In genomic region chr8:102651964-102652363, GRCm38 (mm10) we compare ENCODE assay signal across 28 mouse cellular contexts.
DNase-seq lines count a peak whose midpoint lies in the region; ATAC-seq and TF ChIP-seq lines count a peak whose summit lies in the region.
"Had no signal": no experiment of that assay in that cellular context is flagged by ENCODE, and none has a peak within 500 bp of the region (broad histone marks: within the 10 kb centered on the region; RNA-seq: fewer than 3 reads in every experiment).

No protein-coding gene starts in this region.

- H3K4me2 ChIP-seq in kidney, embryonic 14.5 days (replicated peaks; ENCODE audit: low read depth, low read length) = no peak overlapping the region
- H3K4me2 ChIP-seq: embryonic facial prominence, embryonic 13.5 days; embryonic facial prominence, embryonic 15.5 days; forebrain, embryonic 12.5 days had no signal

- intact Hi-C loops in left cerebral cortex, adult 2 months (cut with DNase I) = no loop called here
- intact Hi-C loops in left cerebral cortex, postnatal 14 days (cut with DNase I) = no loop called here
- intact Hi-C loops in gastrocnemius, adult 2 months (cut with DNase I) = no loop called here

- DNase-seq in left cerebral cortex, adult 2 months (ENCODE audit: extremely low spot score in 1 of 2, low spot score in 2 of 2) = no peak
- DNase-seq in left cerebral cortex, postnatal 14 days (ENCODE audit: low spot score in 2 of 2) = no peak
- DNase-seq in 416B (ENCODE audit: low read depth) = peak; percentile 47
- peak; percentile 10 for DNase-seq in MEL-GATA-1-ER (ENCODE audit: extremely low read depth, low read depth)
- DNase-seq in telencephalon, adult 2 months (ENCODE audit: low read depth, low spot score) = peak; percentile 38
- DNase-seq in gastrocnemius, adult 2 months = no peak
- DNase-seq: adrenal gland, adult 2 months; adrenal gland, postnatal 10 days; adrenal gland, postnatal 25 days; B cell, adult 2 months; cerebellum, adult 11 months; cerebellum, adult 18-20 months; cerebellum, adult 8-10 months; cerebellum, adult 9-11 months; cerebellum, postnatal 14 days; cerebellum, postnatal 36 days; embryo, embryonic 11 days had no signal

- peak overlapping the region; percentile 21 for H3K27ac ChIP-seq in left cerebral cortex, adult 2 months
- no peak overlapping the region for H3K27ac ChIP-seq in kidney, embryonic 14.5 days (ENCODE audit: low read depth, low read length)
- H3K27ac ChIP-seq in gastrocnemius, adult 2 months = no peak overlapping the region
- H3K27ac ChIP-seq: embryonic facial prominence, embryonic 13.5 days; embryonic facial prominence, embryonic 15.5 days; forebrain, embryonic 10.5 days; forebrain, embryonic 12.5 days had no signal

- no peaks in the 10 kb centered on the region for H3K9me3 ChIP-seq in kidney, embryonic 14.5 days (ENCODE audit: control insufficient read depth, low read length)
- H3K9me3 ChIP-seq: embryonic facial prominence, embryonic 13.5 days; embryonic facial prominence, embryonic 15.5 days; forebrain, embryonic 10.5 days; forebrain, embryonic 12.5 days; G1E had no signal

- no peak for TF ChIP-seq CTCF in left cerebral cortex, adult 2 months (IDR thresholded peaks at IDR 0.05)
- TF ChIP-seq CTCF in gastrocnemius, adult 2 months (IDR thresholded peaks at IDR 0.05) = no peak

- H3K36me3 ChIP-seq in kidney, embryonic 14.5 days (ENCODE audit: control insufficient read depth, insufficient read depth, low read length) = peaks cover 58% of the 10 kb centered on the region
- H3K36me3 ChIP-seq: G1E had no signal

- H3K9ac ChIP-seq in kidney, embryonic 14.5 days (ENCODE audit: low read depth, low read length) = no peak overlapping the region
- H3K9ac ChIP-seq: embryonic facial prominence, embryonic 13.5 days; embryonic facial prominence, embryonic 15.5 days; forebrain, embryonic 12.5 days had no signal

- no peaks in the 10 kb centered on the region for H3K4me1 ChIP-seq in kidney, embryonic 14.5 days (ENCODE audit: control insufficient read depth, insufficient read depth, low read length)
- H3K4me1 ChIP-seq: embryonic facial prominence, embryonic 13.5 days; forebrain, embryonic 10.5 days; forebrain, embryonic 12.5 days had no signal

- no peak for ATAC-seq in kidney, embryonic 14.5 days (ENCODE audit: low FRiP score, low TSS enrichment)
- ATAC-seq: CD4-positive, CD25-positive, alpha-beta regulatory T cell, adult 4 months; forebrain, embryonic 14.5 days; forebrain, embryonic 16.5 days had no signal

- H3K4me3 ChIP-seq in left cerebral cortex, adult 2 months = no peak overlapping the region
- H3K4me3 ChIP-seq in kidney, embryonic 14.5 days (ENCODE audit: low read length) = no peak overlapping the region
- no peak overlapping the region for H3K4me3 ChIP-seq in gastrocnemius, adult 2 months
- H3K4me3 ChIP-seq: embryonic facial prominence, embryonic 13.5 days; embryonic facial prominence, embryonic 15.5 days; erythroblast, embryonic 14.5 days; forebrain, embryonic 10.5 days; forebrain, embryonic 12.5 days had no signal

- no peaks in the 10 kb centered on the region for H3K27me3 ChIP-seq in kidney, embryonic 14.5 days (ENCODE audit: control insufficient read depth, insufficient read depth, low read length)
- H3K27me3 ChIP-seq: CH12.LX; embryonic facial prominence, embryonic 13.5 days; embryonic facial prominence, embryonic 15.5 days; forebrain, embryonic 12.5 days had no signal

- 76% methylated on average over 4 of the region's 4 CpGs for WGBS in kidney, embryonic 14.5 days

Comparison
In these comparisons a context has a peak if more than half of its experiments do, and no peak if none do; other contexts are left out.
1. DNase-seq: peak in 416B (single experiment), MEL-GATA-1-ER (single experiment) and telencephalon, adult 2 months (single experiment); none in left cerebral cortex, adult 2 months (0 of 2), left cerebral cortex, postnatal 14 days (0 of 2) and gastrocnemius, adult 2 months (single experiment).